Mouse (Mus musculus): Measurements from ENCODE around the gene 4930558K02Rik.

Gene 4930558K02Rik

GRCm38 (mm10) chr1:161900129-161900528 is 79.3 kb downstream of the 4930558K02Rik start:
- DNase-seq (ENCODE audit: low spot score) = no peak

GRCm38 (mm10) chr1:161897235-161897634 is 82.2 kb downstream of the 4930558K02Rik start:
- DNase-seq (ENCODE audit: low spot score) = no peak

GRCm38 (mm10) chr1:161896130-161896529 is 83.3 kb downstream of the 4930558K02Rik start:
- DNase-seq (ENCODE audit: low spot score) = no peak

- no peak for DNase-seq (ENCODE audit: low spot score)
These were observed 84.4 kb downstream of the 4930558K02Rik start for GRCm38 (mm10) chr1:161895014-161895413.

DNA sequence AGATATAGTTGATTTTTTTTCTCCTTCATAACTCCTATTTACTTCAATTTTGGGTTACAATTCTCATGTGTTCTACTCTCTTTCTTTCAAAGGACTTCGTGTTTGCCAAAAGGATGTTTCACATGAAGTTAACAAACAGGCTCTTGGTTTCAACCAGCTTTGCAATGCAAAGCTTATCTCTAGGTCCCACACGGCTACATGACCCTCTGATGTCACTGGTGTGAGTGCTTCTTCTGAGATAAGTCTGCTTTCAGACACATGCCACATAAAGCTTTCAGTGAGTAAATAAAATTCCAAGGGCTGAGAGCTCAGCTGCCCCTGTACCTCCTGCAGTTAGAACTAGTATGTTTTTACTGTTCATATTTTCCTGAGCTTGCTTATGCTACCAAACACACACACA is 84.9 kb downstream of the 4930558K02Rik start:
- no peak for DNase-seq (ENCODE audit: low spot score)

DNA sequence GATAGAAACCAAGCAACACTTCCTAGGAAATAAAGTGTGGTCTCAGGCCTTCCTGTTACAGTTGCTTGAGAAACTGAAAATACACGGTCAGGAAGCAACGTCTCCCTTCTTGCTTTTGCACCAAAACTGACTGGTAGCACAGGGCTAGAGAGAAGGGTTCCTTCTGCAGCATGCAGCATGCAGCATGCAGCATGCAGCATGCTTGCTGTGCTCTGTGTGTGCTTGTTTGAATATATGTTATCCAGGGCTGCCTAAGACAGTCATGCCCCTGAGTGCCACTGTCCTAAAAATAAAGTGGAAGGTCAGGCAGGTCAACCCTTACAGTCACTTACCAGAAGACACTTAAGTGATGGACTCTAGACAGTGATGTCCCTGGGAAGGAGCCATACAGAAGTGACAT is 85.3 kb downstream of the 4930558K02Rik start:
- no peak for DNase-seq (ENCODE audit: low spot score)

Measured in embryo, embryonic 10.5 days (tissue).